Mouse (Mus musculus): Measurements from ENCODE around the gene Stat6. TPM values are rescaled to one million over a fixed set of nuclear protein-coding genes. Genes with fewer than 3 reads are reported as not detected.

The Stat6 gene
- polyA plus RNA-seq, 1 experiment, result 123 TPM

DNA sequence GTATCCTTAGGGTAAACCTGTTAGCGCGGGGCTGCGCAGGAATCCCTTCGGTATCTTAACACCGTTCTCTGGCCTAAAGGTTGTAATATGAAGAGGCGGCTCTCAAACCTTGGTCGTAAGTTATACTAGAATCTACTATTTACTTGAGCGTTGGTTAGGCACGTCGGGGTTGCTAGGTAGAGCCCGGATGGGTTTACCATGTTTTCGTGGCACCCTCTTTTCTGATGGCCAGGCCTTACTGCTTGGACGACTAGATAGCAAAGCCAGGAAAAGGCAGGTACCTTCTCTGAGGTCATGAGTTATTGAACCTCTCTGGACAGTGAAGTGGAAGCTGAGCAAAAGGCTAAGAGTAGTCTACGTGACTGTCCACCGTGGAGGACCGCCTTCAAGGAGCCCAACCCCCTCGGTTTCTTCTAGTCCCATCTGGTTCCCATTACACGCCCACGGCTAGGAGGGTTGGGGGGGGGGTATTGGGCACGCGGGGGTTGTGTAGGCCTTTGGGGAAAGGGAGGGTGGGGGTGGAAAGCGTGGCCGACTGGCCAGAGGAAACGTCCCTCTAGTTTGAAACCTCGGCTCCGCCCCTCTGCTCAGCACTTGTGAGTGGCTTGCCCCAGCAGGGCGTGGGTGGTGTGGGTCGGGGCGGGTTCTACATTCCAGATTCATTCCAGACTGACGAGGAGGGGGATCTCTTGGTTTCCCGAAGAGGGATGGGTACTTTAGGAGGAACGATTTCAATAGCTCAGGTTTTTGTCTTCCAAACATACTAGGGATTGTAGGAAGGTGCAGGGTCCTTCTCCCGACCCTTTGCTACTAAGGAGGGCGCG is 24.7 kb downstream of the Stat6 start:
- H3K4me3 ChIP-seq (replicated peaks; ENCODE audit: extremely low read depth, low read depth, low read length), result peak overlapping the region; percentile 69
- WGBS, result under 1% methylated on average over 35 of the region's 35 CpGs
- TF ChIP-seq CTCF (IDR thresholded peaks at IDR 0.05; ENCODE audit: insufficient read depth, low read length) (no peak), POLR2A (IDR thresholded peaks at IDR 0.05; ENCODE audit: borderline replicate concordance, extremely low read depth, low read depth, low read length) (peak; percentile 61; the same call in 1 of the 2 replicates)
- peaks cover 22% of the 10 kb centered on the region for H3K4me1 ChIP-seq (ENCODE audit: control insufficient read depth, insufficient read depth, low read length)
- DNase-seq, result peak; percentile 84

DNA sequence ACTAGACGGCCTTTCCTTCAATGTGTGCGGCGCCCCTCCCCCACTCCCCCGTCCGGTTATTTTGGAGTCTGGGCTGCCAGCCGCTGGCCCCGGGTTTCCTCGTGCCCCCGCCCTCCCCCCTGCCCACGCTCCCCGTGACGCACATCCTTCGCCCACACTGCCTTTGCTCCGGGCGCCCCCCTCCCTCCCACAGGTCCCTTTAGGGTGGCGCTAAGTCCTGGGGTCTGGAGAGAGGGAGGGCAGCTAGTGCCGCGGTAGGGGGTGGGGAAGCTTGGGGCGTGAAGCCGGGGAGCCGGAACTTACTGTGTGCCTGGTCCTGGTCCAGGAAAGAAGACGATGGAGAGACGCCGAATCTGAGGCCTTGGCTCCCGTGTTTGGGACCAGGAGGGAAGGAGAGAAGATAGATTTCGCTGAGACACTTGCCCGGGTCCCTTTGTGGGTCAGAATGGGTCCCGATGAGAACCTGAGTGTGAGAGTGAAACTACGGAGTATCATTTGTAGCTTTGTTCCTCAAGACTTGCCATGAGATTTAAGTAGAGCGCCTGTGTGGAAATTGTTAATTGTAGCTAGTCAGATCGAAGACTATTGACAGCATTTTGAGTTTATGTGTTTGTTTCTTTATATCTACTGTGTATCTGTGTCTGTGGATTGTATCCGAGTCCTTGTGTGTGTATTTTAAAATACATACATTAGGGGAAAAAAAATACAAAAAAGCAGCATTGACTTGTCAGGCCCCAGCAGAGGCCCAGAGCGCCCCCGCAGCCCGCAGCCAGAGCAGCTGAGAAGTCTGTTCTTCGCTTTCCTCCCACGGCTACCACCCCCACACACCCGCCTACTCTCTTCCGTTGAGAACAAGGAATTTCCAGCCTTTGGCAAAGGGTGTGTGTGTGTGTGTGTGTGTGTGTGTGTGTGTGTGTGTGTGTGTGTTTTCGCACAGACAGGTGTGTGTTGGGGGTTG is 25.6 kb downstream of the Stat6 start, which contains the start of gene Nab2:
Gene Nab2 (minus strand): TSS at position 476 of the 958 bp plus-strand sequence.
- H3K4me1 ChIP-seq (ENCODE audit: control insufficient read depth, insufficient read depth, low read length), result peaks cover 17% of the 10 kb centered on the region
- peak within 1 kb of the TSS; percentile 69 for H3K4me3 ChIP-seq (replicated peaks; ENCODE audit: extremely low read depth, low read depth, low read length)
- TF ChIP-seq CTCF (IDR thresholded peaks at IDR 0.05; ENCODE audit: insufficient read depth, low read length) (no peak), POLR2A (IDR thresholded peaks at IDR 0.05; ENCODE audit: borderline replicate concordance, extremely low read depth, low read depth, low read length) (peak; percentile 83)
- peak; percentile 79 for DNase-seq
- 1% methylated on average over 39 of the region's 40 CpGs for WGBS

DNA sequence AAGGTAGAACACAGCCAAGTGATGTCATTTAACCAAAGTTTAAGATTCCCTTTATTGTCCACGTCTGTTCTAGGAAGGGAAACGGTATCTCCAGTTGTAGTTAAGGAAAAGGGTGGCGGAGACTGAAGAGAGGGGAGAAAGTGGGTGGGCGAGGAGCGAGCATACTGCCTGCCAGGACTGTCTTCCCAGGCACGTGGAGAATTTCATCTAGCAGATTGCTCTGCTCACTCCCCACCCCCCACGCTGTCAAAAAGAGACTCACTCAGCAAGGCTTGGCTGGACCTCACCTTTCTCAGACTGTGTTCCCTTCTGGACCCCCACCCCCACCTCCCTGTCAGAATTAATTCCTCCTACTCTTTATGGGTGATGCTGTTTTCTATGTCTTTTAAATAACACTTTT is 26.4 kb downstream of the Stat6 start:
- WGBS, result 22% methylated on average over 7 of the region's 7 CpGs
- Histone ChIP-seq H3K4me1 (ENCODE audit: control insufficient read depth, insufficient read depth, low read length) (peaks cover 17% of the 10 kb centered on the region), H3K4me3 (replicated peaks; ENCODE audit: extremely low read depth, low read depth, low read length) (no peak overlapping the region)
- TF ChIP-seq CTCF (IDR thresholded peaks at IDR 0.05; ENCODE audit: insufficient read depth, low read length) (no peak), POLR2A (IDR thresholded peaks at IDR 0.05; ENCODE audit: borderline replicate concordance, extremely low read depth, low read depth, low read length) (no peak)
- no peak for DNase-seq

DNA sequence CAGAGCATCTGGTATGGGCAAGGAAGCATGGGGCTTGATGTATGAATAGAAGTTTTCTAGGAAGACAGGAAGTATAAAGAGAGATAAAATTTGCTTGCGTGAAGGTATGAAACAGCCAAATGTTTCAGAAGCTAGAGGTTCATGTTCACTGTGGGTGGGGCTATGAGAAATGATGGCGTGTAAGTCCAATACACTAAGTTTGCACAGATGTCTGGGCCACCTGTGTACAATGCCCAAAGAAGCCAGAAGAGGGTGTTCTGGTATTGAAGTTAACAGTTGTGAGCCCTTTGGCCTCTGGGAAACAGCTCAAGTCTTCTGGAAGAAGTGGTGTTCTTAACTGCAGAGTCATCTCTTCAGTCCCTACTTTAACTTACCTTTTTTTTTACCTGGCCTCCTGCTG is 27.4 kb downstream of the Stat6 start:
- no peak overlapping the region for H3K4me3 ChIP-seq (replicated peaks; ENCODE audit: extremely low read depth, low read depth, low read length)
- H3K4me1 ChIP-seq (ENCODE audit: control insufficient read depth, insufficient read depth, low read length), result peaks cover 10% of the 10 kb centered on the region
- TF ChIP-seq CTCF (IDR thresholded peaks at IDR 0.05; ENCODE audit: insufficient read depth, low read length), result no peak
- TF ChIP-seq POLR2A (IDR thresholded peaks at IDR 0.05; ENCODE audit: borderline replicate concordance, extremely low read depth, low read depth, low read length), result no peak
- WGBS, result 69% methylated on average over 2 of the region's 2 CpGs
- DNase-seq, result no peak

DNA sequence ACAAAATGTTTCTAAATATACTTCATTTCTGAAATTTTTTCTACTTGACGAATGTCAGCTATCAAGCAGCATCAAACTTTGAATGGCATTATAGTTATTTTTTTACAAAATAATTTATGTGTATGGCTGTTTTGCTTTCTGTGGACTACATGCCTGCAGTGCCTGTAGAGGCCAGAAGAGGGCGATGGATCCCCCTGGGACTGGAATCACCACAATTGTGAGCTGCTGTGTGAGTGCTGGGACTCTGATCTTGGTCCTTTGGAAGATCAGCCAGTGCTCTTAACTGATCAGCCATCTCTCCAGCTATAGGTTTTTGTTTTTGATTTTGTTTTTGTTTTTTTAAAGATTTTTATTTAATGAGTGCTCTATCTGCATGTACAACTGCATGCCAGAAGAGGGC is 28.5 kb downstream of the Stat6 start:
- WGBS, result 37% methylated on average over 2 of the region's 2 CpGs
- no peak for DNase-seq
- Histone ChIP-seq H3K4me3 (replicated peaks; ENCODE audit: extremely low read depth, low read depth, low read length) (no peak overlapping the region), H3K4me1 (ENCODE audit: control insufficient read depth, insufficient read depth, low read length) (peaks cover 8% of the 10 kb centered on the region)
- TF ChIP-seq CTCF (IDR thresholded peaks at IDR 0.05; ENCODE audit: insufficient read depth, low read length) (peak; percentile 65), POLR2A (IDR thresholded peaks at IDR 0.05; ENCODE audit: borderline replicate concordance, extremely low read depth, low read depth, low read length) (no peak)

DNA sequence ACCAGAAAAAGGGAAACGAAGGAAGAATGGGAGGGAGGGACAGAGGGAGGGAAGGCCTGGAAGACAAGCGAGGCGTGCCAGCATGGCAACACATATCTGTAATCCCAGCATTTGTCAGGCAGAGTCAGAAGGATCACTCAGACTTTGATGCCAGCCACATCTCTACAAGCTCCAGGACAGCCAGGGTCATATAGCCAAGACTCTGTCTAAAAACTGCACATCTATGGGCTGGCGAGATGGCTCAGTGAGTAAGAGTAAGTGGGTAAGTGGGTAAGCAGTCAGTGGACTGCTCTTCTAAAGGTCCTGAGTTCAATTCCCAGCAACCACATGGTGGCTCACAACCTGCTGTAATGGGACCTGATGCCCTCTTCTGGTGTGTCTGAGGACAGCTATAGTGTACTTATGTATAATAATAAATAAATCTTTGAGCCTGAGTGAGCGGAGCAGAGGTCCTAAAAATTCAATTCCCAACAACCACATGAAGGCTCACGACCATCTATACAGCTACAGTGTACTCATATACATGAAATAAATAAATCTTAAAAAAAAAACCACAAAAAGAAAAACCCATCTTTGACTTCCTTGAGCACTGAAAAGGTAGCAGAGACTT is 31.4 kb downstream of the Stat6 start:
- Histone ChIP-seq H3K4me1 (ENCODE audit: control insufficient read depth, insufficient read depth, low read length) (peaks cover 5% of the 10 kb centered on the region), H3K4me3 (replicated peaks; ENCODE audit: extremely low read depth, low read depth, low read length) (no peak overlapping the region)
- WGBS, result 88% methylated on average over 6 of the region's 6 CpGs
- DNase-seq, result no peak
- no peak for TF ChIP-seq CTCF (IDR thresholded peaks at IDR 0.05; ENCODE audit: insufficient read depth, low read length)
- TF ChIP-seq POLR2A (IDR thresholded peaks at IDR 0.05; ENCODE audit: borderline replicate concordance, extremely low read depth, low read depth, low read length), result no peak

DNA sequence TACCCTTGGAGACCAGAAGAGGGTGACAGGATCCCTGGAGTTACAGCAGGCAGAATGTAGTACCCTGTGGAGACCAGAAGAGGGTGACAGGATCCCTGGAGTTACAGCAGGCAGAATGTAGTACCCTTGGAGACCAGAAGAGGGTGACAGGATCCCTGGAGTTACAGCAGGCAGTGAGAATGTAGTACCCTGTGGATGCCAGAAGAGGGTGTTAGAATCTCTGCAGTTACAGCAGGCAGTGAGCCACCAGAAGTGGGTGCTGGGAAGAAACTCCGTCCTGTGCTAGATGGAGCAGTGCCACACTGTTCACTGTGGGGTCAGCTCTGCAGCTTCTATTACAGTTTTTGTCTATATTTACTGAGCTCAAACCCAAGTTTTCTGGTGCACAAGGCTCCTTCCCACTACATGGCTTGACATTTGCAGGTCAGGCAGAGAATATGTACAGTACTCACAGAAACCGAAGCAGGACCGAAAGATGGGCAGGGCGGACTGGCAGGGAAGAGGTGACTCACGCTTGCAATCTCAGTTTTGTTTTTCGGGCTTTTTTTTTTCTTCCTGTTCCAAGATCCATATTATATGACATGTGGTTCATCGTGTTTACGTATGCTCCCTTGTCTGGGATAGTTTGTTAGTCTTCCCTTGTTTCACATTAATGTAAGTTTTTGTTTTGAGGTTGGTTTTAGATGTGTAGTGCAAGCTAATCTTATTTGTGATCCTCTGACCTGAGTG is 32.2 kb downstream of the Stat6 start:
- peak; percentile 75 for DNase-seq
- H3K4me3 ChIP-seq (replicated peaks; ENCODE audit: extremely low read depth, low read depth, low read length), result peak overlapping the region; percentile 38
- WGBS, result 52% methylated on average over 8 of the region's 8 CpGs
- no peak for TF ChIP-seq POLR2A (IDR thresholded peaks at IDR 0.05; ENCODE audit: borderline replicate concordance, extremely low read depth, low read depth, low read length)
- peak; percentile 81 for TF ChIP-seq CTCF (IDR thresholded peaks at IDR 0.05; ENCODE audit: insufficient read depth, low read length)
- H3K4me1 ChIP-seq (ENCODE audit: control insufficient read depth, insufficient read depth, low read length), result peaks cover 2% of the 10 kb centered on the region

DNA sequence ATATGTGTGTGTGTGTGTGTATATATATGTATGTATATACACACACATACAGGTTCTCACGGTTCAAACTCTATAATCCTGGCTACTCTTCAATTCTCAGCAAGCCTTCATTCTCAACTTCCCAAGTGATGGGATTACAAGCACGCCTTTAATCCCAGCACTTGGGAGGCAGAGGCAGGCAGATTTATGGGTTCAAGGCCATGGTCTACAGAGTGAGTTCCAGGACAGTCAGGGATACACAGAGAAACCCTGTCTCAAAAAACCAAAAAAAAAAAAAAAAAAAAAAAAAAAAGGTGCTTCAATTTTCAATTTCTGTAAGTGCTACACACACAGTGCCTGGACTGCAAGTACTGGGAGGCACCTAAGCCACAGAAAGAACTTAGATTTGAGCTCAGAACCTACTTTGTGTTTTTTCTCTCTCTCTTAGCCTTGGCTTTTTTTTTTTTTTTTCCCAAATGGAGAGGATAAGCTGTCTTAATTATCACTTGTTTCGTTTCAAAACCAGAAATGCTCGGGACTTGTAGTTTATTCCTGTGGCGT is 33.1 kb downstream of the Stat6 start:
- TF ChIP-seq CTCF (IDR thresholded peaks at IDR 0.05; ENCODE audit: insufficient read depth, low read length) (no peak), POLR2A (IDR thresholded peaks at IDR 0.05; ENCODE audit: borderline replicate concordance, extremely low read depth, low read depth, low read length) (no peak)
- peaks cover 2% of the 10 kb centered on the region for H3K4me1 ChIP-seq (ENCODE audit: control insufficient read depth, insufficient read depth, low read length)
- H3K4me3 ChIP-seq (replicated peaks; ENCODE audit: extremely low read depth, low read depth, low read length), result no peak overlapping the region
- DNase-seq, result no peak
- WGBS, result 39% methylated on average over 5 of the region's 5 CpGs

Data from lung, adult 2 months (tissue).